Mouse (Mus musculus) hindbrain, embryonic 14.5 days (tissue): ENCODE data around the gene Scd2. TPM values are rescaled to one million over a fixed set of nuclear protein-coding genes. Genes with fewer than 3 reads are reported as not detected.
A peak's percentile ranks its signal among the peaks of the same experiment; 100 is the strongest.
"Not testable (repeated sequence)": the region's sequence is repeated elsewhere in the genome, so short reads cannot be mapped to it uniquely, and the experiment has no call there.

Source experiments
- ATAC-seq: fragments of 200-750 bp; cut with Nextera tagmentation; 2 replicates; pipeline ENCODE4 v1.8.0; 2017; ENCODE audit warnings: moderate number of reproducible peaks, mild to moderate bottlenecking, moderate TSS enrichment, moderate library complexity; ENCODE audit not compliant: low FRiP score
- DNase-seq: peaks from one replicate; pipeline ENCODE4 v3.0.0-alpha.2; 2015; ENCODE audit warnings: low spot score
- H3K27ac ChIP-seq: fragments of 300-500 bp; sonication (generic); 2 replicates; pipeline ENCODE4 v1.5.1; 2014; ENCODE audit warnings: mild to moderate bottlenecking, moderate library complexity
- H3K27me3 ChIP-seq: fragments of 300-500 bp; sonication (generic); 2 replicates; pipeline ENCODE4 v1.6.1; 2014; ENCODE audit warnings: mild to moderate bottlenecking, low read length, mixed read lengths; ENCODE audit not compliant: control insufficient read depth, insufficient read depth
- H3K36me3 ChIP-seq: fragments of 300-500 bp; sonication (generic); replicated peaks from 2 replicates; pipeline ENCODE4 v1.6.1; 2014; ENCODE audit not compliant: control insufficient read depth, insufficient read depth
- H3K4me1 ChIP-seq: fragments of 300-500 bp; sonication (generic); replicated peaks from 2 replicates; pipeline ENCODE4 v1.6.1; 2014; ENCODE audit warnings: antibody characterized with exemption, low read length, mixed read lengths; ENCODE audit not compliant: control insufficient read depth, insufficient read depth
- H3K4me2 ChIP-seq: fragments of 300-500 bp; sonication (generic); replicated peaks from 2 replicates; pipeline ENCODE4 v1.6.1; 2014; ENCODE audit warnings: mild to moderate bottlenecking, moderate library complexity
- H3K4me3 ChIP-seq: fragments of 300-500 bp; sonication (generic); replicated peaks from 2 replicates; pipeline ENCODE4 v1.5.1; 2014; ENCODE audit warnings: mild to moderate bottlenecking, low read length
- H3K9ac ChIP-seq: fragments of 300-500 bp; sonication (generic); 2 replicates; pipeline ENCODE4 v1.6.1; 2014
- H3K9me3 ChIP-seq: fragments of 300-500 bp; sonication (generic); 2 replicates; pipeline ENCODE4 v1.6.1; 2016; ENCODE audit warnings: low read length; ENCODE audit not compliant: control insufficient read depth
- WGBS: fragments of 180-500 bp; shearing (Covaris S2); extraction: QIAGEN DNeasy Blood & Tissue Kit; methylation state at CpG from one replicate; pipeline ENCODE4 v1.1.7; 2014; 5-methylcytosine and 5-hydroxymethylcytosine counted together
- polyA plus RNA-seq: library from polyadenylated mRNA; unstranded; fragments of >200 nt; fragmentation: Nextera tagmentation; extraction: Ambion mirVana; gene quantifications from 2 replicates; pipeline ENCODE4 v1.2.1, GENCODE M21; 2014

Scd2 gene
- polyA plus RNA-seq = 323 and 381 TPM in 2 replicates

DNA sequence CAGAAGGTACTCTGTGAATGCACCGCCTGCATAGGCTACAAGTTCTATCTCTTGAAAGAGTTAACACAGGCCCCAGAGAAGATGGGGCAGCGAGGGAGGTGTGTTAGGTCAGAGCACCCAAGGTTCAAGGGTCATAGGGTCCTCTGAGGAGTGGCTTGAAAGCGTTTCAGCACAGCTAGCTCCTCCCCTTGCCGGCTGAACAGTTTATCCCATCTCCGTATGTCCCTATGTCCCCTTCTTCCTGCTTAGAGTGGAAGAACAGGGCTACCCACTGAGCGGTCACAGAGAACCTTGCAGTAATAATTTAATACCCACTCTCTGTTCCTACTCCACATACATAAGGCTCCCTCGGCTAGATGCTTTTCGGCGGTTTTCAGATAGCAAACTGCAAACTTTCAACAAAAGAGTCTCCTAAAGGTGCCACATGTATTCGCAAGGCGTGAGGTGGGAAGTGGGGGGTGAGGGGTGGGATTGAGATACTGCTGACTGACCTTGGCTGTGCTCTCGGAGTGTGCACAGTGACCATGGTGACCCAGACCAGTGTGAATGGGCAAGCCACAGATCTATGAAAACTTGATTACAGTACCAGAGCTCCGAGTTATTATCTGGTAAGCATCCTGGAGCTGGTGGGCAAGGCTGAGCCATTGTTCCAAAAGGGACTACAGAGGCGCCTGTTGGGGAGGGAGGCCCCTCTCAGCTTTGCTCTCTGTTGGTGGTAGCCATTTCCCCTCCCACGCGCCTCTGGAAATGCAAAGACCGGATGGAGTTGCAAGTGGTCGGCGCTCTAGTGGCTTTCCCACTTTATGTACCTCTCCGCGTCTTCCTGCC lies at the start of gene Scd2:
Gene Scd2 (plus strand): TSS at position 734 of the 828 bp plus-strand sequence.
- DNase-seq (no peak), ATAC-seq (no peak; the same call in 1 of the 2 replicates)
- peaks cover 37% of the 10 kb centered on the region for H3K4me1 ChIP-seq
- H3K27ac ChIP-seq = peak within 1 kb of the TSS; percentile 97
- H3K9me3 ChIP-seq = no peaks in the 10 kb centered on the region
- H3K27me3 ChIP-seq = no peaks in the 10 kb centered on the region
- peak within 1 kb of the TSS; percentile 93 for H3K9ac ChIP-seq
- H3K4me3 ChIP-seq = peak within 1 kb of the TSS; percentile 65
- 1% methylated on average over 21 of the region's 21 CpGs for WGBS
- H3K4me2 ChIP-seq = peak within 1 kb of the TSS; percentile 99
- peaks cover 23% of the 10 kb centered on the region for H3K36me3 ChIP-seq

DNA sequence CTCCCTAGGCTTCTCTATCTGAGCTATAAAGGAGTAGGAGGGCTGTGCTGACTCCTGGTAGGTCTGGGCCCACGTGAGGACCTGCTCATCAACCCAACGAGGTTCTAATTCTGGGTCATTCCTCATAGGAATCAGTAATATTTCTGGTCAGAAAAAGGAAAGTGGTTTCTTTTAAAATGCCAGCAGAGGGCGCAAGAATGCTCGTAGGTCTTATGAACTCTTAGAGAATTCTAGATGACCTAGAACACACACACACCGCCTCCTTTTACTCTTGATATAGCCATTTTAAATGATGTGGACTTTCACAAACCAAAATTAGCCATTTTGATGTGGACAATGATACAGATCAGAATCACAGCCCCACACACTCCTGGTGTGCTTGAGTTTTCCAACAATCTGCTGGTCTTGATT lies 47.7 kb upstream of the Scd2 start:
- Histone ChIP-seq H3K36me3 (no peaks in the 10 kb centered on the region), H3K9ac (no peak overlapping the region), H3K27me3 (no peaks in the 10 kb centered on the region), H3K9me3 (no peaks in the 10 kb centered on the region), H3K4me3 (no peak overlapping the region), H3K27ac (no peak overlapping the region), H3K4me1 (peaks cover 22% of the 10 kb centered on the region), H3K4me2 (peak overlapping the region; percentile 68)
- peak; percentile 84 for DNase-seq
- 2% methylated on average over 5 of the region's 5 CpGs for WGBS
- ATAC-seq = no peak

DNA sequence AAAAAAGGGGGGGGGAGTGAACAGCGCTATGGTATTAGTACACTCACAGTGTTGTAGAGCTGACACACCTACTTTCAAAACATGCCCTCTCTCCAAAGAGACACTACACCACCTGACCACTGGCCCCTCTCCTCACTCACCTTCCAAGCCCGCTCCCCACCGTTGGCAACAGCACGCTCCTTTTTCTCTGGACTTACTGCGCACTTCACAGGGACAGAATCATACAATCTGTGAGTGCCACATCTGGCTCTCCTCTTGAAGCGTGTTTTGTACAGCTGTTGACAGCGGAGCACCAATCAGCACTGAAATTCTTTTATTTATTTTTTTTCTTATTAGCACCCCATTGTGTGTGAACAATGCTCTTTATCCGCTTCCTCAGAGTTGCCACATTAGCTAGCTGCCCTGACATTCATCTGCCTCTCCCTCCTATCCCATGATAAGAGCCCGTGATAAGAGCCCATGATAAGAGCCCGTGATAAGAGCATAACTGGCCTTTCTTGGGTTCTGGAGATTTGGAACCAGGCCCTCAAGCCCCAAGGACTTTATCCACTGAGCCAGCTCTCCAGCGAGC lies 47.0 kb upstream of the Scd2 start:
- 0 out of 2 replicates have a peak overlapping the region, but pooled peaks have one; percentile 25 for H3K9ac ChIP-seq
- WGBS = 41% methylated on average over 11 of the region's 11 CpGs
- peak overlapping the region; percentile 92; the same call in 1 of the 2 replicates for H3K27ac ChIP-seq
- ATAC-seq = no peak
- peak overlapping the region; percentile 68 for H3K4me2 ChIP-seq
- no peak overlapping the region for H3K4me3 ChIP-seq
- no peaks in the 10 kb centered on the region for H3K36me3 ChIP-seq
- DNase-seq = no peak
- H3K4me1 ChIP-seq = peaks cover 22% of the 10 kb centered on the region
- no peaks in the 10 kb centered on the region for H3K27me3 ChIP-seq
- H3K9me3 ChIP-seq = no peaks in the 10 kb centered on the region

DNA sequence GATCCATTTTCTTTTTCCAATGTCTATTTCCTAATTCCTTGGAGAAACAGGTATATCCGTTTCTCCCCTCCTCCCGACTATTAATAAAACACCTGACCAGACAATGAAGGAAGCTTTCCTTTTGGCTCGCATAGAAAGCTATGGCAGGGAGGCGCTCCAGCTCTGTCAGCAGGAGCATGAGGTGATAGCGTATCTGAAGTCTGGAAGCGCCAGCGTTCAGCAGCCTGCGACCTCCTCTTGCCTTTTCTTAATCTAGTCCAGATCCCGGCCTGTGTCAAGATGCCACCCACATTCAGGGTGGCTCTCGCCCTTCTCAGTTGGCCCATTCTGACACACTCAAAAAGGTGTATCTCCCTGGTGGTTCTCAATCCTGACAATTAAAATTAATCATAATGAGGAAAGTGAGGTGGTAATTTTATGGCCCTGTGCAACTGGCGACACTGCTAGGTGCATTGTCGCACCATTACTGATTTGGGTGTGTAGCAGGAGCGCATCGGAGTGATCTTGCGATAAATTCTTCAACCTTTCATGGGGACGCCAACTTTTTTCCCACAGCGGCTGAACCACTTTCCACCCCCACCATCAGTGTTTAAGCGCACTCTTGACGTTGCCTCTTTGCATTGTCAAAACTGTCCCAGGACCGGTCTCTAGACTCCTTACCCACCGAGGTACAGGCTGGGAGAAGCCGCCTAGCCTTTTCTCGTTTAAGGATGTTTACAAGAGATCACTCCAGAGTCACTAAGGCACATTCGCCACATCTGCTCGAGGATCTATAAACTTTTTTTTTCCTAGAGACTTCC lies 46.0 kb upstream of the Scd2 start:
- Histone ChIP-seq H3K4me2 (peak overlapping the region; percentile 68), H3K4me3 (peak overlapping the region; percentile 45), H3K4me1 (peaks cover 22% of the 10 kb centered on the region), H3K36me3 (no peaks in the 10 kb centered on the region), H3K27ac (peak overlapping the region; percentile 92), H3K9ac (peak overlapping the region; percentile 77), H3K9me3 (no peaks in the 10 kb centered on the region), H3K27me3 (no peaks in the 10 kb centered on the region)
- 1% methylated on average over 25 of the region's 25 CpGs for WGBS
- ATAC-seq (peak; percentile 3; the same call in 1 of the 2 replicates), DNase-seq (peak; percentile 48)

DNA sequence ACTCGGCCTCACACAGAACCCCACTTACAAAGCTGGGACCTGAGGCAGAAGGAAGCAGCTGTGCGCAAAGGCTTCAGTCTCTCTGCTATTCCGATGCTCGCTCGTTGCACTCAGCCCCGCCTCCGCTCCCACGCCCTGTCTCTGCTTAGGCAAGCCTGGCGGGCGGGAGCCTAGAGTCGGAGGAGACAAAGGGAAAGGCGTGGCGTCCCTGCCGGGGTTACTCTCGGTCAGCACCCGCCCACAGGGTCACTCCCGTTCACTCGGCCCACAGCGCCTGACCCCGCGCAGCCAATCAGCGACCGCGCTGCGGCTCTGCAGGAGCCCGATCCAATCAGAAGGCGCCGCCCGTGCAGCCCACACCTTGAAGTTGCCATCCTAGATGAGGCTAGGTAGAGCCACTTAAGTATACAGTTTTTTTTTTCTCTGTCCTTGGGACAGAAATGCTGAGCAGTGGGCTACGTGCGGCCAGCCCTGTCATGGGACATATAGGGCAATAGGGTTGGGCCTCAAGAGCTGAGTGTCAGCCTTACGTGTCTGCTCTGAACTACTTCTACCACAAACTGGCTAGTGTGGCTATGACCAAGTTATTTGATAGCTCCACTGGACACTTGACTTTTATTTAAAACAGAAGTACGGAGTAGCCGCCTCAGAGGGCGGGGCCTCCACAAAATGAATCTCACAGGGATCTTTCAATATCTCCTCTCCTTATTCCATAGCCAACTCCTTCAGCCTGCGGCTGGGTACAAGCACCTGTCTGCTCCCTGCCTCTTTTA lies 45.2 kb upstream of the Scd2 start:
- no peaks in the 10 kb centered on the region for H3K36me3 ChIP-seq
- peak overlapping the region; percentile 92 for H3K27ac ChIP-seq
- peak overlapping the region; percentile 68 for H3K4me2 ChIP-seq
- no peaks in the 10 kb centered on the region for H3K27me3 ChIP-seq
- WGBS = 4% methylated on average over 36 of the region's 36 CpGs
- peak overlapping the region; percentile 77 for H3K9ac ChIP-seq
- H3K4me1 ChIP-seq = peaks cover 22% of the 10 kb centered on the region
- ATAC-seq (peak; percentile 97), DNase-seq (peak; percentile 94)
- peak overlapping the region; percentile 45 for H3K4me3 ChIP-seq
- no peaks in the 10 kb centered on the region for H3K9me3 ChIP-seq

DNA sequence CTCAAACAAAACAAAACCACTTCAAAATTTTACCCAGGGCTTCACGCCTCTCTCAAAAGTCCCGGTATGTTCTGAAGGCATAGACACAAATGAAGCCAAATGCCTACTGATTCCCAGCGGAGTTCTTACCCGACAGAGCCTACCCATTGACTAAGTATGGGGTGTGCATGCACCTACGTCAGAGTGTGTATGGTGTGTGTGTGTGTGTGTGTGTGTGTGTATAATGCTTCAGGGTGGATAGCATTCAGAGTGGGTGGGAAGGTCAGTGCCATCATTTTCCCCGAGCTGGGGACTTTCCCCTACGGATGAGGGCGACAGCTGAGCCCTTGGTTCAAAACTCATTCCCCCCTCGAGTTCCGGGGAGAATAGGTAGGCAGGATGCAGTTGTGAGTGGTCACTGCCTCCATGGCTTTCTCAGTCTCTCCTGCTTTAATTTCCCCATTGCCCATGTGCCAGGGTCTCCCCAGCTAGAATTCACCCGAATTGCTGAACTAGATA lies 44.6 kb upstream of the Scd2 start:
- Histone ChIP-seq H3K4me1 (peaks cover 22% of the 10 kb centered on the region), H3K36me3 (no peaks in the 10 kb centered on the region), H3K27ac (peak overlapping the region; percentile 92), H3K27me3 (no peaks in the 10 kb centered on the region), H3K4me3 (peak overlapping the region; percentile 45; the same call in 1 of the 2 replicates), H3K9me3 (no peaks in the 10 kb centered on the region), H3K9ac (peak overlapping the region; percentile 77; the same call in 1 of the 2 replicates), H3K4me2 (peak overlapping the region; percentile 68)
- 63% methylated on average over 11 of the region's 11 CpGs for WGBS
- DNase-seq (no peak), ATAC-seq (no peak)

DNA sequence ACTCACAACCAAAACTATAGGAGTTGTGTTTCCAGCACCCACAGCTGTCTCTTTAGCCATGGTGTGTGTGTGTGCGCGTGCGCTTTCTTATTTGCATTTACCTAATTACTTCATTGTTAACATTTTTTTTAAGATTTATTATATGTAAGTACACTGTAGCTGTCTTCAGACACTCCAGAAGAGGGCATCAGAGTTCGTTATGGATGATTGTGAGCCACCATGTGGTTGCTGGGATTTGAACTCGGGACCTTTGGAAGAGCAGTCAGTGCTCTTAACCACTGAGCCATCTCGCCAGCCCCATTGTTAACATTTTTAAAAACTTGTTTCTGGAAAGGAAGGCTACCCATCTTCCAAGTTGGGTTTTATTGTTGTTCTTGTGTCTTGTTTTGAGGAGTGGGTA lies 42.3 kb upstream of the Scd2 start:
- not testable (repeated sequence) for DNase-seq, H3K4me2 ChIP-seq, H3K9ac ChIP-seq, H3K27me3 ChIP-seq, H3K4me3 ChIP-seq, ATAC-seq, H3K9me3 ChIP-seq, H3K36me3 ChIP-seq, H3K27ac ChIP-seq
- WGBS = 92% methylated on average over 6 of the region's 6 CpGs
- H3K4me1 ChIP-seq = peaks cover 19% of the 10 kb centered on the region

DNA sequence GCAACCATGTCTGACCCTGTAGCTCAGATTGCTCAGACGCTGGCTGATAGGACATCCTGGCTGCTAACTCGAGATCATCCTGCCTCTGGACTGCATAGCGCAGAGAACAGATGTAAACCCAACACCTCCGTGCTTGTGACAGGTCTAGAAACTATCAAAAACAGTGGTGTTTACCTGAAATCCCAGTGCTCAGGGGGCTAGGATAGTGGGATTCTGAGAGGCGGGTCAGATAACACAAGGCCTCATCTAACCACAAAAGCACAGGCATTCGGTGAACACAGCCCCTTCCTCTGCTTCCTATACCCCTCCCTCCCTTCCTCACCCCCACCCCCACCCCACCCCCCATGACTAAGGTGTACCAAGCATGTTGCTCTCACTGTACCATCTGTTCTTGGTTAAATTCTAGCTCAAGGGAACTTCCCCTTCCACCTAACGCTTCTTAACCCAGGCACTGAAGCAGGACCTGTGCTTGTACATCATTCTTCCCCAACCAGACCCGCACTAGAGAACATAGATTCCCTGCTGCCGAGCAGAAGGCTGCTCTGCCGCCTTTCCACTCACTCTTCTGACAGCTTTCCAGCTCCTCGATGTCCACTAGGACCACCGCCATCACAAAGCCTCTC lies 41.4 kb upstream of the Scd2 start:
- DNase-seq = no peak
- no peak overlapping the region for H3K4me2 ChIP-seq
- no peak for ATAC-seq
- H3K27ac ChIP-seq = no peak overlapping the region
- peaks cover 9% of the 10 kb centered on the region for H3K4me1 ChIP-seq
- H3K4me3 ChIP-seq = no peak overlapping the region
- H3K9me3 ChIP-seq = no peaks in the 10 kb centered on the region
- no peak overlapping the region for H3K9ac ChIP-seq
- no peaks in the 10 kb centered on the region for H3K36me3 ChIP-seq
- WGBS = 72% methylated on average over 12 of the region's 12 CpGs
- H3K27me3 ChIP-seq = no peaks in the 10 kb centered on the region
